Mouse (Mus musculus): ENCODE measurements around the gene Gm39115. TPM values are rescaled to one million over a fixed set of nuclear protein-coding genes. Genes with fewer than 3 reads are reported as not detected.
A peak's percentile ranks its signal among the peaks of the same experiment; 100 is the strongest.

Gene Gm39115
- total and polyA plus RNA-seq, 2 experiments from 2014 or later: not detected

DNA sequence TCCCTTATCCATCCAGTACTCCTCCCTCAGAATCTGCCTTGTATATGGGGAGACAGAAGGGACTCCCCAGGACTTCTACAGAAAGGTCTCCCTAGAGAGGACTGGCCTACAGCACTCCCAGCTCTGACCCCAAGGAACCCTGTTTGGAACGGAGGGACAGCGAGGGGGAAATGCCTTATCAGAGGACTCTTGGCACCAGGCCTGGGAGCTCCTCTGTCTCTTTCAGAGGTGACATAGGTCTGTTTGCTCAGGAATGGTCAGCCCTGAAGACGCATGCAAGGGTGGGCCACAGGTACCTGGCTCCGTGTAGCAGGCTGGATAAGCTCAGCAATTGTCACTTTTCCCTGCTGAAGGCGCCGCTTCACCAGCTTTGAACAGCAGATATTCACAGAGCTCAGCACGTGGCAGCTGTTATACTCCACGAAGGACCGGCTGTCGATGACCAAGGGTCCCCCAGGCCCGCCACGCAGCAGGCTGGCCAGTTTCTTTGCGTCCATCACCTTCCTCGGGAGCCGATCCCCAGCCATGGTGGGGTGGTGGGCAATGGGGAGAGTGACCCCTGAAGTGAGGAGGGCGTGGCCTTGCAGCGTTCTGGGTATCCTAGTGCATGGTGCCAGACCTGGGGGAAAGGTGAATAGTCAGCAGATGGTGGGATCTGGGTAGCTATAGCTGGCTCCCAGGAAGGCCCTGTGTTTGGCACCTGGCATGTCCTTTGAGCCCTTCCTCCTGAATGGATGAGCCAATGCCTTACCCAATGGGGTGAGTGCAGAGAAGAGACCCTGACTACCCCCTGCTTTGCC lies 46.0 kb downstream of the Gm39115 start:
- Histone ChIP-seq H3K4me2 (ENCODE audit: low read depth, low read length) (peak overlapping the region; percentile 95), H3K27me3 (ENCODE audit: insufficient read depth, low read length) (no peaks in the 10 kb centered on the region), H3K4me1 (ENCODE audit: insufficient read depth, low read length) (peaks cover 41% of the 10 kb centered on the region), H3K36me3 (ENCODE audit: insufficient read depth, low read length) (peaks cover 28% of the 10 kb centered on the region), H3K4me3 (ENCODE audit: low read length) (no peak overlapping the region), H3K9ac (replicated peaks; ENCODE audit: low read length) (peak overlapping the region; percentile 31; the same call in 1 of the 2 replicates), H3K27ac (peak overlapping the region; percentile 61), H3K9me3 (ENCODE audit: low read length) (no peaks in the 10 kb centered on the region)
- TF ChIP-seq CTCF (IDR thresholded peaks at IDR 0.05; ENCODE audit: low read depth): no peak
- peak; percentile 35 for DNase-seq (ENCODE audit: low spot score)
- no peak for ATAC-seq
- WGBS: 32% methylated on average over 17 of the region's 17 CpGs

- peak overlapping the region; percentile 95 for H3K4me2 ChIP-seq (ENCODE audit: low read depth, low read length)
- no peaks in the 10 kb centered on the region for H3K9me3 ChIP-seq (ENCODE audit: low read length)
- H3K9ac ChIP-seq (replicated peaks; ENCODE audit: low read length): peak overlapping the region; percentile 31
- H3K36me3 ChIP-seq (ENCODE audit: insufficient read depth, low read length): peaks cover 28% of the 10 kb centered on the region
- TF ChIP-seq CTCF (IDR thresholded peaks at IDR 0.05; ENCODE audit: low read depth): no peak
- WGBS: 9% methylated on average over 5 of the region's 5 CpGs
- DNase-seq (ENCODE audit: low spot score) (peak; percentile 90), ATAC-seq (peak; percentile 77)
- peak overlapping the region; percentile 61 for H3K27ac ChIP-seq
- peaks cover 44% of the 10 kb centered on the region for H3K4me1 ChIP-seq (ENCODE audit: insufficient read depth, low read length)
- no peak overlapping the region for H3K4me3 ChIP-seq (ENCODE audit: low read length)
- no peaks in the 10 kb centered on the region for H3K27me3 ChIP-seq (ENCODE audit: insufficient read depth, low read length)
These were observed 46.9 kb downstream of the Gm39115 start for GRCm38 (mm10) chr7:142088886-142089285.

DNA sequence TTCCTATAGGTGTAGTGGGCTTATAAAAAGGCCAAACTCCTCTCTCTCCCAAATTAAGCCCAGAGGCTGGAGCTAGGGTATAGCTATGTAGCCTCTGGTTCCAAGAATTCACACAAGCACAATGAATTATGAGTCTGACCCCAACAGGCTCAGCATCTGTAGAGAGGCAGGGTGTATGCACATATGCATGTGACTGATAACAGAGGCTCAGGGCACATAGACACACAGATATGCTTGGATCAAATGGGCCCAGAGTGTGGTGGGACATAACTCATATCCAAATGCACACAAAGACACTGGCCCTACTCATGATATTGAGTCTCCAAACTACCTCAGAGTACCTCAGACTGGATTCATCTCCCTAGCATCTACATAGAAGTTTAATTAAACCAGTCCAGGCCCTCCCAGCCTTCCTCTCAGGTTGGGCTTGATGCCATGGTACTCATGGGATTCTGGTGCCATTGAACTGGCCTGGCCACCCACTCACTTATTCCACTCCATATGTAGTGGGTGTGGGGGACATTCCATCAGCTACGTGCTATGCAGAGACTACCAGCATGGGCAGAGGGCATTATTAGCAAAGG lies 48.7 kb downstream of the Gm39115 start:
- no peak for DNase-seq (ENCODE audit: low spot score)
- Histone ChIP-seq H3K36me3 (ENCODE audit: insufficient read depth, low read length) (peaks cover 39% of the 10 kb centered on the region), H3K4me2 (ENCODE audit: low read depth, low read length) (no peak overlapping the region), H3K4me1 (ENCODE audit: insufficient read depth, low read length) (peaks cover 39% of the 10 kb centered on the region), H3K9me3 (ENCODE audit: low read length) (no peaks in the 10 kb centered on the region), H3K27me3 (ENCODE audit: insufficient read depth, low read length) (no peaks in the 10 kb centered on the region), H3K4me3 (ENCODE audit: low read length) (no peak overlapping the region), H3K9ac (replicated peaks; ENCODE audit: low read length) (no peak overlapping the region), H3K27ac (no peak overlapping the region)
- TF ChIP-seq CTCF (IDR thresholded peaks at IDR 0.05; ENCODE audit: low read depth): no peak
- ATAC-seq: no peak
- WGBS: 59% methylated on average over 1 of the region's 1 CpGs

DNA sequence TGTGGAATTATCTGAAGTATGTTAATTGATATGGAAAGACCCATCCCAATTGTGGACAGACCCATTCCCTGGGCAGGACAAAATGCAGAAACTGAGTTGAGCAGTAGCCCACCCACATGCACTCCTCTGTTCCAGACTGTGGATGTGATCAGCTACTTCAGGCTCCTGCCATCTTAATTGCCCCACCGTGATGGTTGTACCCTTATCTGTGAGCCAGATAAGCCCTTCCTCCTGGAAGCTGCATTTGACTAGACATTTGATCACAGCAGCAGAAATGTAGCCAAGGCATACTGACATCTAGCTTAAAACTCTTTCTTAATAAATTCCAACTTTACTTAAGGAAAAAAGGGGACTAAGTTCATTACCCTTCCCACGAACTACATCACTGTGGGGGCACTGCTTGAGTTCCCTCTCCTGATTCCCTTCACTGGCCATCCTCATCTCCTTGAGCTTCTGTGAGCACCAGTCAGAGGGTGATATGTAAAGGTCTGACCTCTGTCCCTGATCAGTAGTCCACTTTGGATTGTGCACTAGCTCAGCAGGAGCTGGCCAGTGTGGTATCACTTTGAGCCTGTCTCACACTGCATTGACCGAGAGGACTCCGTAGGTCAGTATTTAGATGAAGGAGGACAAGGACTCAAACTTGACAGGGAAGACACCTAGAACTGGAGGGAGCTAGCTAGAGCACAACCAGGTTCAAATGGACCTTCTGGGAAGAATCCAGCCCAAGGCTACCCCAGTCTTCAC lies 49.5 kb downstream of the Gm39115 start:
- Histone ChIP-seq H3K4me3 (ENCODE audit: low read length) (no peak overlapping the region), H3K36me3 (ENCODE audit: insufficient read depth, low read length) (peaks cover 45% of the 10 kb centered on the region), H3K4me2 (ENCODE audit: low read depth, low read length) (no peak overlapping the region), H3K27ac (no peak overlapping the region), H3K9me3 (ENCODE audit: low read length) (no peaks in the 10 kb centered on the region), H3K4me1 (ENCODE audit: insufficient read depth, low read length) (peaks cover 32% of the 10 kb centered on the region), H3K9ac (replicated peaks; ENCODE audit: low read length) (no peak overlapping the region), H3K27me3 (ENCODE audit: insufficient read depth, low read length) (no peaks in the 10 kb centered on the region)
- 91% methylated on average over 4 of the region's 4 CpGs for WGBS
- no peak for DNase-seq (ENCODE audit: low spot score)
- no peak for ATAC-seq
- no peak for TF ChIP-seq CTCF (IDR thresholded peaks at IDR 0.05; ENCODE audit: low read depth)

Other genes starting within 250 kb of the Gm39115 start
- 120 and 121 TPM in 2 replicates for gene Tollip, start 217.5 kb downstream of the Gm39115 start, total RNA-seq (2014; rRNA removed)
- 68.5 and 72.6 TPM in 2 replicates for gene Tollip, start 217.5 kb downstream of the Gm39115 start, polyA plus RNA-seq (2015; fragmentation: Nextera tagmentation; extraction: Ambion mirVana)
- gene Brsk2, start 186.3 kb downstream of the Gm39115 start, total RNA-seq (2014; rRNA removed): 136 and 143 TPM in 2 replicates
- gene Brsk2, start 186.3 kb downstream of the Gm39115 start, polyA plus RNA-seq (2015; fragmentation: Nextera tagmentation; extraction: Ambion mirVana): 17.9 and 18.0 TPM in 2 replicates
- gene Mob2, start 75.0 kb downstream of the Gm39115 start, total RNA-seq (2014; rRNA removed): 41.1 and 45.5 TPM in 2 replicates
- 43.4 and 44.1 TPM in 2 replicates for gene Mob2, start 75.0 kb downstream of the Gm39115 start, polyA plus RNA-seq (2015; fragmentation: Nextera tagmentation; extraction: Ambion mirVana)
- gene Dusp8, start 40.2 kb downstream of the Gm39115 start, total RNA-seq (2014; rRNA removed): 129 and 133 TPM in 2 replicates
- 86.2 and 94.6 TPM in 2 replicates for gene Dusp8, start 40.2 kb downstream of the Gm39115 start, polyA plus RNA-seq (2015; fragmentation: Nextera tagmentation; extraction: Ambion mirVana)
- gene Gm45618, start 15.3 kb downstream of the Gm39115 start, total RNA-seq (2014; rRNA removed): not detected in 2 replicates
- not detected in 2 replicates for gene Gm45618, start 15.3 kb downstream of the Gm39115 start, polyA plus RNA-seq (2015; fragmentation: Nextera tagmentation; extraction: Ambion mirVana)
- gene Gm45337, start 8.6 kb upstream of the Gm39115 start, total RNA-seq (2014; rRNA removed): not detected in 2 replicates
- not detected in 2 replicates for gene Gm45337, start 8.6 kb upstream of the Gm39115 start, polyA plus RNA-seq (2015; fragmentation: Nextera tagmentation; extraction: Ambion mirVana)
- gene Gm29735, start 21.1 kb upstream of the Gm39115 start, total RNA-seq (2014; rRNA removed): not detected in 2 replicates
- gene Gm29735, start 21.1 kb upstream of the Gm39115 start, polyA plus RNA-seq (2015; fragmentation: Nextera tagmentation; extraction: Ambion mirVana): not detected in 2 replicates
- not detected in 2 replicates for gene Gm4553, start 29.7 kb upstream of the Gm39115 start, total RNA-seq (2014; rRNA removed)
- not detected in 2 replicates for gene Gm4553, start 29.7 kb upstream of the Gm39115 start, polyA plus RNA-seq (2015; fragmentation: Nextera tagmentation; extraction: Ambion mirVana)
- gene Krtap5-2, start 40.0 kb upstream of the Gm39115 start, total RNA-seq (2014; rRNA removed): not detected in 2 replicates
- not detected in 2 replicates for gene Krtap5-2, start 40.0 kb upstream of the Gm39115 start, polyA plus RNA-seq (2015; fragmentation: Nextera tagmentation; extraction: Ambion mirVana)
- not detected in 2 replicates for gene Gm10153, start 54.4 kb upstream of the Gm39115 start, total RNA-seq (2014; rRNA removed)
- gene Gm10153, start 54.4 kb upstream of the Gm39115 start, polyA plus RNA-seq (2015; fragmentation: Nextera tagmentation; extraction: Ambion mirVana): not detected in 2 replicates
- not detected in 2 replicates for gene Krtap5-3, start 65.3 kb upstream of the Gm39115 start, total RNA-seq (2014; rRNA removed)
- gene Krtap5-3, start 65.3 kb upstream of the Gm39115 start, polyA plus RNA-seq (2015; fragmentation: Nextera tagmentation; extraction: Ambion mirVana): not detected in 2 replicates
- not detected in 2 replicates for gene Gm7579, start 75.8 kb upstream of the Gm39115 start, total RNA-seq (2014; rRNA removed)
- not detected in 2 replicates for gene Gm7579, start 75.8 kb upstream of the Gm39115 start, polyA plus RNA-seq (2015; fragmentation: Nextera tagmentation; extraction: Ambion mirVana)
- gene Krtap5-5, start 93.9 kb upstream of the Gm39115 start, total RNA-seq (2014; rRNA removed): not detected in 2 replicates
- gene Krtap5-5, start 93.9 kb upstream of the Gm39115 start, polyA plus RNA-seq (2015; fragmentation: Nextera tagmentation; extraction: Ambion mirVana): not detected in 2 replicates
- not detected in 2 replicates for gene Gm40460, start 105.0 kb upstream of the Gm39115 start, total RNA-seq (2014; rRNA removed)
- not detected in 2 replicates for gene Gm40460, start 105.0 kb upstream of the Gm39115 start, polyA plus RNA-seq (2015; fragmentation: Nextera tagmentation; extraction: Ambion mirVana)
- gene Gm2431, start 122.3 kb upstream of the Gm39115 start, total RNA-seq (2014; rRNA removed): not detected in 2 replicates
- gene Gm2431, start 122.3 kb upstream of the Gm39115 start, polyA plus RNA-seq (2015; fragmentation: Nextera tagmentation; extraction: Ambion mirVana): not detected in 2 replicates
- not detected in 2 replicates for gene Gm4559, start 138.3 kb upstream of the Gm39115 start, total RNA-seq (2014; rRNA removed)
- gene Gm4559, start 138.3 kb upstream of the Gm39115 start, polyA plus RNA-seq (2015; fragmentation: Nextera tagmentation; extraction: Ambion mirVana): not detected in 2 replicates
- gene Krtap5-1, start 161.1 kb upstream of the Gm39115 start, total RNA-seq (2014; rRNA removed): not detected in 2 replicates
- not detected in 2 replicates for gene Krtap5-1, start 161.1 kb upstream of the Gm39115 start, polyA plus RNA-seq (2015; fragmentation: Nextera tagmentation; extraction: Ambion mirVana)
- not detected in 2 replicates for gene Krtap5-4, start 167.5 kb upstream of the Gm39115 start, total RNA-seq (2014; rRNA removed)
- gene Krtap5-4, start 167.5 kb upstream of the Gm39115 start, polyA plus RNA-seq (2015; fragmentation: Nextera tagmentation; extraction: Ambion mirVana): not detected in 2 replicates
- 22.7 and 25.4 TPM in 2 replicates for gene Ifitm10, start 237.7 kb upstream of the Gm39115 start, total RNA-seq (2014; rRNA removed)
- gene Ifitm10, start 237.7 kb upstream of the Gm39115 start, polyA plus RNA-seq (2015; fragmentation: Nextera tagmentation; extraction: Ambion mirVana): 17.2 and 19.9 TPM in 2 replicates
- 1.0 TPM in 1 of 2 replicates, not detected in the other for gene Gm49369, start 246.6 kb upstream of the Gm39115 start, total RNA-seq (2014; rRNA removed)
- gene Gm49369, start 246.6 kb upstream of the Gm39115 start, polyA plus RNA-seq (2015; fragmentation: Nextera tagmentation; extraction: Ambion mirVana): 2.1 and 2.9 TPM in 2 replicates

All from hindbrain, postnatal 0 days (tissue).